Mouse (Mus musculus): ENCODE data around the gene Efna5.

Efna5 gene

DNA sequence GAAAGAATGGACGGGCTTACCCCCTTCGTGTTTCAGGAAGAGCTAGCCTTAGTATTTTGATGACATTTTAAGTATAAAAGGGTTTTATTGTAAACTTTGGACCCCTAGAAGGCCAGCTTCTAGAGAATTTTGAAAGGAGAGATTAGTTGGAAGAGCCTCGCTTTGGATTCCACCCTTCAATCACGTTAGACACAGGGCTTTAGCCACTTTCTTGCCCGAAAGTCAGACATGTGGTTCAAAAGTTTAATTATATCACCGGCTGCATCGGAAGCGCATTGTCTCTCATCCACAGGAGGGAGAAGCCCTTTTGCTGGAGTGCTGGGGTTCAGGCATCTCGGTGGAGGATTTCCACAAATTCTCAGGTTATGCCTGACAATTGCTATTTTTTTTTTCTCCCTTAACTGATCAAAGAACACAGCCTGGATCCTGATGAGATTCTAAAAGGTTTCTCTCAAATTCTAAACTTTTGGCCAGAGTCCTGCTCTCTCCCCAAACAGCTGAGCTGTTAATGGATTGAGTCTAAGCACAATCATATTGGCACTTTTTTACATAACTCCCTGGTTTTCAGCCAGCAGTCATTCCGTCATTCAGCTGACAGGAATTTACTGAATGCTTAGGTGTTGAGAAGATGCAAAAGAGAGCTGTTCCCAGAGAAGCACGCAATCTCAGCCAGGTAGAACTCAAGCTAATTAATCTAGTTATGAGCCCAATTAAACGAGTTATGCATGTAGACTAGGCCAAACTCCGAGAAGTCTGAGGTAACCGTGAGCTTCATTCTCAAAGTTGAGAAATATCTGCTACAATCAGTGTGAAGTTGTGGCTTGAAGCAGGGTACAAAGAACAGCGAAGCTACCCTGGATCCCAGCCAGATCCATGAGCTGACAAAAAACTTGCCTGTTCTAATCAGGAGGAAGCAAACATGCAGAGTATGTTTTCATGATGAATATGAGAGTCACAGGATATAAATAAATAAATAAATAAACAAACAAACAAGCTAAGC, 91.5 kb downstream of the Efna5 start:
- DNase-seq (ENCODE audit: low read depth in 1 of 2, low spot score in 2 of 2): no peak

DNA sequence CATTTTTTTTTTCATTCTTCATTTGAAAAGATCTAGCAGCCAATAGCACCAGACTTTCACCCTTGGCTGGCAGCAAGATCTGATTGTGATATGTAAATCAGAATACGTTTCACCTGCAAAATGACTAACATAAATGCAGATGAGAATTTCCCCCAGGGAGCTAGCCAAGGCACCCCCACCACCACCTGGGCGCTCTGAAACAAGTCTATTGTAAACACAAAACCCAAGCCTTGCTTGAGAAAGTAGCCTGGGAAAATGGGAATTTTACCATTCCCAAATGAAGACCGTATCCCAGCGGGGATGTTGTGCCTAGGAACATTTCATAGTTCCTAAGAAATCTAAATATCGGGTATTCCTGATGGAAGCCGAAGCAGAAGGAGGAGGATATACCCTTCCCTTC, 92.3 kb downstream of the Efna5 start:
- DNase-seq (ENCODE audit: low read depth in 1 of 2, low spot score in 2 of 2): no peak

DNA sequence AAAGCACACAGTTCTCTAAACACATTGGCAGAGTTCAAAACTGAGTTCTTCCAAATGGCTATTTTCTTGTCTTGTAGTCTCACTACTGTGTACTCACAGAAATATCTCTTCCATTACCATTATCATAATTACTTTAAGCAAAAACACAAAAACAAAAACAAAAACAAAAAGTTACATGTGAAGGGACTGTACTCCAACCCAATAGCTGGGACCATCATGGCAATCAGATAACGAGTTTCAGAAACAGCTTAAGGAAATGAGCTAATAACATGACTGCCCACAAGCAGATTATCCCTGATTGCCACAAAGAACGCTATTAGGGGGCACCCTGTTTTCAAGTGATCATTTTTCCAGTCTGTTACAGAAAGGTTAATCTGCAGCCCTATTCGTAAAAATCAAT, 93.3 kb downstream of the Efna5 start:
- DNase-seq (ENCODE audit: low read depth in 1 of 2, low spot score in 2 of 2): no peak

DNA sequence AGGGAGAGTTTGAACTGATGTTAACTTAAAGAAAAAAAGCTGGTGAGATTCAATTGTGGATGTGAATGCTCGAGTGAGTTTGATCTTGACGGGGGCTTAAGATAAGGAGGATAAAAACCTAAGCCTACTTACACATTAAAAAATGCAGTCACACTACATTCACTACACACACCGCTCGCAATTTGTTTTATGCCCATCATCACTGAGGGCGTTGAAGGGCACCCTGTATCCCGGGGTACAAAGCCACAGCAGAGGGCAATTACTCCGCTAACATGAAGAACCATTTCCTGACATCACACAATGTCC, 94.6 kb downstream of the Efna5 start:
- DNase-seq (ENCODE audit: low read depth in 1 of 2, low spot score in 2 of 2): no peak

DNA sequence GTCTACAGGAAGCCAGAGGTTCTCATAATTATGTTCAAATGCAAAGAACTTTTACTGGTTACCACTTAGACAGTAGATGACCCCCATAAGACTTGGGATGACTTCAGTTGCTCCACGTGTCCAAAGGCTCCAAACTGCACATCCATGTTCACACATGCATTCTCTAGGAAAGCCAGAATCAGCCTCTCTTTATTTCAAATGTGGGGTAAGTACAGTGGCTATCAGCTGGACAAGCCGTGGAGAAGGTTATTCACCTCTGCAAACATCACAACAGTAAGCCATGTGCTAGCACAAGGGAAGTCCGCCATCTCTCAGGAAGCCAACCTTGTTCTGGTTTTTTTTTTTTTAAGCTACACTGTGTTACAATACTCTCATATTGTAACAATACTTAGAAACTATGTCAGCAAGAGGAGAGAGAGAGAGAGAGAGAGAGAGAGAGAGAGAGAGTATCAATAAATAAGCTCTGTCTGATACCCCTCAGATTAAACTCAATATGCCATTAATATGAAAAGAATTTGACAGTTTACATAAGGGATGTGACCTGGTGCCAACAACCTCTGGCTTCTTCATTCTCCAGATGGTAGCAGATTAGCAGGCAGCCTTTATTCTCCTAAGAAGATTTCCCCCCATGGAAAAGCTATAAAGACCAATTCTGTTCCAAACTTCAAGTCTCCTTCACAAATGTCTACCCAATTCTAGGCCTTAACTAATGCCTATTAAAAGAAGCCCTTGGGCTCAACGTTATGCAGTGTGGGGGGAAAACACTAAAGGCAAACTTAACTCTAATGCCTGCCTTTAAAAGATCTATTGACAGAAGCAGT, 95.1 kb downstream of the Efna5 start:
- DNase-seq (ENCODE audit: low read depth in 1 of 2, low spot score in 2 of 2): no peak

DNA sequence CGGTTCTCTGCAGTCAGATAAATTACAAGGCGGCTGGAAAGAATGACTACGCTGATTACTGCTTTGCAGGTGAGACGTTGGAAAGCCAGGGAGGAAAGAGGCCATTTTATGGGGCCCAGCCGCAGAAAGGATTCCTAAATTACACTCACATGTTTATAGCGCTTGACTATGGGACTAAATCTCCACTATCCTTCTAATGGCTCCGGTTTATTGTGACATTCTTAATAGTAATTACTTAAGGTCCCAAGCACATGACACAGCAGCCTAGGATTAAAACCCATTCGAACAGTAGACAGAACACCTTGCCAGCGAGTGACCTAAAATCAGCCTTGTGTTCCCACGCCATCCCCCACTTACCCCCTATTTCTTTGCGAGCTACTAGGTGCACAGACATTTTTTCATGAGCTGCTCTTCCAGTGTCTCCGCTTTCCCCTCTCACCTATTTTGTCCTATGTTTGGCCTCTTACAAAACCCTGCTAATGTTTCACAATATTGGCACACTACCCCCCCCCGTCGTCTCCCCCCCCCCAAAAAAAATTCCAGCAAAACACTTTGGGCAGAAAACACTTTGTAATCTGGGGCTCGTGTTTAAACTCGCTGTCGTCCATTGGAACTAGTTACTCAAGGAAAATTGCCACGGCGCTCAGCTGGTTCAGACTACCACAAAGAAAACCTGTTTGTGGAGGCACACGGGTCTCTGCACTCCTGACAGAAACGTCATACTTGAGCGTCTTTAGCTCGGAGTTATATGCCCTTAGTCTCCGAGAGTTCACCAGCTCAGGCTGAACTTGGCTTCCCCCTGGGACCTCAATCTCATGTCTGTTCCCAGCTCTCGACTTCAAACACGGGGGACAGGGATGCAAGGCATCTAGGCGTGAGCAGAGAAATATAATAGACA, 96.6 kb downstream of the Efna5 start:
- DNase-seq (ENCODE audit: low read depth in 1 of 2, low spot score in 2 of 2): no peak

DNA sequence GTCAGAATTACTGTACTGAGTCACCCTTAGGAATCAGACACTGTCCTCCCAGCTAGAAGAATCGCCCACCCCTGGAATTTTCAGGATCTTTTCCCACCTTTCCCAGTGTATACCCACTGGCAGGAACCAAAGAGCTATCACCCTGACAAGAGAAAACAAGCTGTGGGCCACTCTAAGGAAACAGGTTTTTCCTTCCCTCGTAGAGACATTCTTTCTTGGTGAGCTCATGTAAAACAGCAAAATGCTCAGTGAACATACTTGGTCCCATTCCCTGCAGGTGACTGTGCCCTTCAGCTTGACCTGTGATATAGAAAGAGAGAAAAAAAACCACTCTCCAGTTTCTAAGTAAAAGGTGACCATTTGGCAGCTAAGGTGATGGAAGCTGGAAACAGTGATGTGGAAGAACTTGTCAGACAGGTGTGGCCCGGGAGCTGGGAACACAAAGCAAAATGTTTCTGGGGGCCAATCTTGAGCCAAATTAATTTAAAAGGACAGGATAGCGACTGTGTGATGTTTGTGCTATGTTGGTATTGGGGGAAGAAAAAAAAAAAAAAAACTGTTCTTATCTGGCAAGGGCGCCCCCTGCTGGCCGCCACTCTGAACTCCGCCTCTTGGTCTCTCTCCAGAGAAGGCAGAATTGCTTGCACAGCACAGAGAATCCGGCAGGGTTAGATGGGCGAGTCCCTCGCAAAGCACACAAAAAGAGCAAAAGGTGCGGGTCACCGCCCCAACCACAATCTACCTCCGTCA, 97.4 kb downstream of the Efna5 start:
- no peak for DNase-seq (ENCODE audit: low read depth in 1 of 2, low spot score in 2 of 2)

DNA sequence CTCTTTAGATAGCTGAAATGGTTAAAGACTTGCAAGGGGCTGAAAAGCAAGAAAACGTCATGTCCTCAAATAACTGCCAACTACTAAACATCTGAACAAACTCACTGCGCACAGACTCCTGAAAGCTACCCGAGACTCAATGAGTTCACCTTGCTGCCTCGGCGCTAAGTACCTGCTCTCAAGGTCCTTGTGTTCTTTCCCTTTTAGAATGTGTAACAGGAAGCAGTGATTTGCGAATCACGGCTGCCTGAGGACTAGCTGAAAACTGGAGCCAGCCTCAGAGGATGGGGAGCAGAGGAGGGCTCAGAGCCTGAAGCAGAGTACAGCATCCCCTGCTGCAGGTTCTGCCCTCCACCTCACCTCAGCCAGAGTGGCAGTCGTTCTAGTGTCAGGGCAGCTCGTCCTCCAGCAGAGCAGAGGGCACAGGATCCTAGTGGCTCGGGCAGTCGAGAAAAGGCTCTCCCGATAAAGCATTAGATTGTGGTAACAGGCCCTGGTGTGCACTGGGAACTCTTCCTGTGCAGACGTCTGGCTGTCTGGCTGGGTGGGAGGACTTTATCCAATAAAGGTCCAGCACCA, 98.2 kb downstream of the Efna5 start:
- DNase-seq (ENCODE audit: low read depth in 1 of 2, low spot score in 2 of 2): no peak

DNA sequence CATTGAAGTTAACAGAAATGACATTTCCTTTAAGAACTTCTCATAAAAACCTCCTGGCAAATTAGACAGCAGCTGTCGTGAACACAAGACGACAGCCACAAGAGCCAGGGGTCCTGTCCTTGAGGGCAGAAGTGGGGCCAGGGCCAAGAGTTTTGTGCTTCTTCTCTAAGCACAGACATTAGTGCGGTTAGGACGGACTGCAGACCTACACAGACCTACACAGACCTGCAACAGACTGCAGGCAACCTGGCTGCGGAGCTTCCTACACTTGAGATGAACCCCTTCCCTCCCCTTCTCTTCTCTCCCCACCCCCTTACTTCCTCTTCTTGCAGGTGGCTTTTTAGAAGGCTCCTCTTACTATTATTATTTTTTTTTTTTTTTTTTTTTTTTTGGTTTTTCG, 100.0 kb downstream of the Efna5 start:
- DNase-seq (ENCODE audit: low read depth in 1 of 2, low spot score in 2 of 2): no peak

DNA sequence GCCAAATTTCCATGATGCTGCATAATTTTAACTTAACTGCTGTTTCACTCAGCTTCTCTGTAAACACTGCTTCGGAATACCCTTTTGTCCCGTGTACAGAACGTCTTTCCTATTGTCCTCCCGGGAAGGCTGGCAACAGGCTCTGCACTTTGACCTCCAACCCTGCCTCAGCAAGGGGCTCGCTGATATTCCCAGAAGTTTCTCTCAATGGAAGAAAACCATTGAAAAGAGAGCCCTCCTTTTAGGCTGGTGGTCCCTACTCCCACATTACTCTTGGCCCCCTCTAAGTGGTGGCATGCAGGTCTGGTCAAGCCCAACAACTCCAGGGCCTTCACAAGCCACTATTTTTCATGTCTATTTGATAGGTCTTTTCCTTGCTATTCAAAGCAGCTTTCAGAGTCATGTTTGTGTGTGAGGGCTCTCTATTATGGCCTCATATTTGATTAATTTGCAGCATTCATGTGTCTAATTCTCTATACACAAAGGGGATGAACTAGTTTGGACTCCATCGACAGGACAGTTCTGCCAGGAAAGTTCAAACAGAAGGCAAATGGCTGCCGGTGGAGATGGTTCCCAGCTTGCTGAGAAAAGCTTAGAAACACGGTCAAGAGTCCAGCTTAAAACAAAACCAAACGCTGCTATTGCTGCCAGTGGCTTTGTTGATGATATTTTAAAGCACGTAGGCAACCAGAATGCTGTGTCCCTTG, 103.1 kb downstream of the Efna5 start:
- no peak for DNase-seq (ENCODE audit: low read depth in 1 of 2, low spot score in 2 of 2)

DNA sequence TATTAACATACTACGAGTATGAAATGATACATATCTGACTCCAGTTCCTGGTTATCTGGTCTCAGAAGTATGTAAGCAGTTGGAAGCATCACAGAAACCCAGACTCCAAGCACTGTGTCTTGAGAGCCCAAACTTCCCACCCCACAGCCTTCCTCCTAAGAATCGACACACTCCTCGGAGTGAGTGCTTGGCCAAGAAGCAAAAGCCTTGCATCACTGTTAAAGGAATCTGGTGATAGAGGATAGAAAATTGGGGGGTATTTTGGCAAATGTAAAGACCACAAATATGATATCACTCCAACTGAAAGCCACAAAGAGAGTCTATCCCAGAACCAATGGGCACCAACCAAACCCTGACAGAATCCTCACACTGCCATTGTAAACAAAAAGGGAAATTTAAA, 104.4 kb downstream of the Efna5 start:
- DNase-seq (ENCODE audit: low read depth in 1 of 2, low spot score in 2 of 2): no peak

DNA sequence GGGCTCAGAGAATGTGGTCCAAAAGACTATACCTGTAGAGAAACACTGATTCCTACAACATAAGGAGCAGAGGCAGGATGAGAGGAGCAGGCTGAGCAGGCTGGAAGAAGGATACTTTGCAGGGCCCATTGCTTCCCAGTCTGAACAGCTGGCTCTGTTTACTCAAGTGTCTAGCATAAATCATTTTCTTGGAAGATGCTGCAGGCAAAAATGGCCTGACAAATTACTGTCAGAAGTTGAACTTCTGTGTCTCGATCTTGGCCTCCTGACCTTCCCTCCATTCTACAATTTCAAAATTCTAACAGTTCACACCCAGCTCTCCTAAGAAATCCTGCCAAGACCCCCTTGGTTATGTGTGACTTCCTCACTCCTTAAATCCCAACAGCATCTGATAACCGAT, 105.1 kb downstream of the Efna5 start:
- DNase-seq (ENCODE audit: low read depth in 1 of 2, low spot score in 2 of 2): no peak

DNA sequence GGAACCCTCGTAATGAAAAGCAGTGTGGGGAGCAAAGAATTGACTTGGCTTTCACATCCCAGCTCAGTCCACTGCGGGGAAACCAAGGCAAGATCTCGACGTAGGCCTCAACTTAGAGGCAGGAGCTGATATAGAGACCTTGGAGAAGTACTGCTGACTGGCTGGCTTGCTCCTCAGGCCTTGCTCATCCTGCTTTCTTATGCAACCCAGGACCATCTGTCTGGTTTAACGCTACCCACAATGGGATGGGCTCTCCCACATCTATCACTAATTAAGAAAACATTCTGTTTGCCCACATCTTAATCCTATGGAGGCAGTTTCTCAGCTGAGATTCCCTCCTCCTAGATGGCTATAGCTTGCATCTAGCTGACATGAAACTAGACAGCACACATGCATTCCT, 105.7 kb downstream of the Efna5 start:
- no peak for DNase-seq (ENCODE audit: low read depth in 1 of 2, low spot score in 2 of 2)

DNA sequence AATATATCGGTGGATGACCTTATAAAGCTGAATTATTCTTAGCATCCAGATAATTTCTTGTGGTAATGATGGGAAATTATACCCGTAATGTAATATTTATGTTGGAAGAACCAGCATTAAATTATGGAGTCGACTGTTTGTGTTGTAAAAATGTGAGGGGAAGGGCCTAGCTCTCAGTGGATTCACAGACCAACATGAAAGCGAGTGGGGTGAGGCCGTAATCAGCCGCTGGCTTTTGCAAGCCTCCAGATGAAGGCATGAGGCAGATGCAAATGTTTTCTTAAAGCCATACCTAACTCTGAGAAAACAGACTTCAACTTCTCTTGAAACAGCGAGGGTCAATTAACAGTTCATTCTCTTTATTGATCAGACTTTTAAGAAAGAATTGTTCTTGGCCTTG, 106.4 kb downstream of the Efna5 start:
- DNase-seq (ENCODE audit: low read depth in 1 of 2, low spot score in 2 of 2): no peak

DNA sequence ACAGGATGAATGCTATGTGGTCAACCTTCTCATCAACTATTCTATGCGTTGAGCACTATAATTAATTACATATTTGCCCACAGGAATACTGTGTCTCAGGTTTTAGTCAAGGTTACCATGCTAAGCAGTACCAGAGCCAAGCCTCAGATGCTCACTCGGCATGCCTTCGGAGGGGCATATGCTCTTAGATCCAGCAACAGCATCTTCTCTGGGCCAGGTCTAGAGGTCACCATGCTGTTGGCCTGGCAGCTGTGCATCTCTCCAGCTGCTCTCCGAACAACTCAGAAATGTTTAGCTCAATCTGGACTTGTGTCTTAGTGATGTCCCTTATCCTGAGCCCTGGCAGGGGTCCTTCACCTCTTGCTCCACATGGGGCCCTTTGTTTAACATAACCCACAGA, 114.4 kb downstream of the Efna5 start:
- no peak for DNase-seq (ENCODE audit: low read depth in 1 of 2, low spot score in 2 of 2)

DNA sequence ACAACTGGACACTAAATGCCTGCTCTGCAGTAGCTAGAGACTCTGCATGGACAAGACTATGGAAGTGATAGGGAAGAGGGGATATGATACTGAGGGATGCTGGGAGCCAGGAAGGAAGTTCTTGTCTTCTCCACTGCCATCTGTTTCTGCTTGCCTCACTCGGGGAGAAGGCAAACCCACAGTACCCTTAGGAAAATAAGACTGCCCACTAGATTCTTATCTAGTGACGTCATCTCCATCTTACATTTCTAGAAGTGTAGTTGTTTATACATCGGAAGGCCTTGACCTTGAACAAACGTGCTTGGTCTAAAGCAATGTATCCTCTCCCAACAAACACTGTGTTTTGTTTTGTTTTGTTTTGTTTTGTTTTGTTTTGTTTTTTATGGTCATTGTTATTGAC, 116.0 kb downstream of the Efna5 start:
- DNase-seq (ENCODE audit: low read depth in 1 of 2, low spot score in 2 of 2): no peak

DNA sequence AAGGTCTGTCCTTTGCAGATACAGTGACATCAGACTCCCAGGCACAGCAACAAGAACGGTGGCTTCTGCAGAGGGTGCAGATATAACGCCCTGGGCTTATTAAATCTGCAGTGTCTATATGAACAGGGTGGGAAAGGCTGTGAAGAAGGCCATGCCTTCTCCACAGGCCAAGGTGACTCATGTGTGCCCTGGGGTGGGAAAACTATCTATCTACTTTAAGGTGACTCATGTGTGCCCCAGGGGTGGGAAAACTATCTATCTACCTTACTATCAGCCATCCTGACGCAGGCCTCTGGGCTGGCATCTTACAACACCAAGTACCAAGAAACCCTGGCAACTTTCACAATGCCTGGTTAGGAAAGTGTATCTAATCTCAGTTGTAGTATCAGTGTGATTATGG, 124.2 kb downstream of the Efna5 start:
- no peak for DNase-seq (ENCODE audit: low read depth in 1 of 2, low spot score in 2 of 2)

DNA sequence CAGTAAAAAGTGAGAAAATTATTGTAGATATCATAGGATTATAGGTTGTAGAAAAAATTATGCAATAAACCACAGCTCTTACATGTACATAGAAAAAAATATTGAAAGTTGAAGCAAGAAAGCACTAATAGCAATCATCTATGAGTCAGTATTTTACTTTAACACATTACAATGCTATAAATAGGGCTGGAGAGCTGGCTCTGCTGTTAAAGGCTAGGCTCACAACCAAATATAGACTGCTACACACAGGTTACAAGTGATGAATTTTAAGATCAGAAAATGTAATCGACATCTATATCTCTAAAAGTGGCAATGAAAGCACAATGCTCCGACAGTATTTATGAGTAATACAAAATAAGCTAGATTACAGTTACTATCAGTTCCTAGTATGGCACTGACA, 125.5 kb downstream of the Efna5 start:
- DNase-seq (ENCODE audit: low read depth in 1 of 2, low spot score in 2 of 2): no peak

DNA sequence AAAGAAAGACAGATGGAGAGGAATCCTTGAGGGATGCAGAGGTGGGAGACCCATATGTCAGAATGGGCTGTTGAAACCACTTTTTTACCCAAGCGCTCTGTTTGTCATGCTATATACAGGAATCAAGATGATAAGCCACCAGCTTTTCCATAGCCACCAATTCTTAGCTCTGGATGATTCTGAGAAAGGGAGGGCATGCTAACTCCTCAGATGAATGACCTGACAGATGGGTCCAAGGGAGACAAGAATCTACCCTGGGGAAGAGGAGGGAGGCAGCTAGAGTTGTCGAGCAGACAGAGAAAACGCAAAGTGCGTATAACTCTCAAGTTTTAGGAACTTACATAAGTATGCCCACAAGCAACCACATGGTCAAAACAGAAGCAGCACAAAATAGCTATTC, 126.5 kb downstream of the Efna5 start:
- no peak for DNase-seq (ENCODE audit: low read depth in 1 of 2, low spot score in 2 of 2)

DNA sequence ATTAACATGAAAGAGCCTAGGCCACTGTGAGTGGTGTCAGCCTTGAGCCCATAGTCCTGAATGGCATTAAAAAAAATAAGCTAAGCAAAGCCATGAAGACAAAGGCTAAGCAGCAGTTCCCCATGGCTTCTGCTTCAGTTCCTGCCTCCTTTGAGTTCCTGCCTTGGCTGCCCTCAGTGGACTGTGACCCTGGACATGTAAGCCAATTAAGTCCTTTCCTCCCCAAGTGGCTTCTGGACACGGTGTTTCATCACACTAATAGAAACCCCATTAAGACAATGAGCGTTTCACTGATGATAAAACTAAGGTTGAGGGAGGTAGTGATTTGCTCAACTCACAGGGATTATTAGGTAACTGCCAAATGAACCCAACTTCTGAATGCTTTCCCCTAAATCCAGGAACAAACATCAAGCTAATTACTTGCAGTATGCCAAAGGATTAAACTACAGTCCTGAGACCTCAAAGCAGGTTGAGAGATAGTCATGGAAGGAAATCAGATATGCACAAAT, 128.7 kb downstream of the Efna5 start:
- DNase-seq (ENCODE audit: low read depth in 1 of 2, low spot score in 2 of 2): no peak
